Mouse (Mus musculus): ENCODE measurements around the gene 2410004P03Rik.

- TF ChIP-seq CTCF (conservative IDR thresholded peaks at IDR 0.05; ENCODE audit: insufficient read depth, insufficient read length, low read depth, low read length) (no peak), POLR2A (IDR thresholded peaks at IDR 0.05; ENCODE audit: low read depth, low read length) (no peak)
Measured at GRCm38 (mm10) chr12:17036532-17036931, 25.0 kb upstream of the 2410004P03Rik start.
